Mouse (Mus musculus) adrenal gland, adult 2 months (tissue): ENCODE results near the gene Ergic1. TPM values are rescaled to one million over a fixed set of nuclear protein-coding genes. Genes with fewer than 3 reads are reported as not detected.

Experiments used
- DNase-seq: peaks from one replicate; pipeline ENCODE4 v3.0.0; 2021
- microRNA-seq, 2 experiments: library from miRNA; unstranded; fragments of <30 nt; microRNA quantifications; one replicate each; pipeline ENCODE4 v1.2.0; 2021
- polyA plus RNA-seq: library from polyadenylated mRNA; depleted of rRNA; stranded (reverse); fragments of >200 nt; gene quantifications from 2 replicates; pipeline ENCODE4 v1.2.3, GENCODE M21; 2012; rRNA removed
- total RNA-seq, 2 experiments: library from RNA; stranded (reverse); gene quantifications; 2 replicates each; pipeline ENCODE4 v1.2.3; 2021

The Ergic1 gene
- total and polyA plus RNA-seq, 3 experiments = 156 to 170 (median 166) TPM

- no peak for DNase-seq
Measured at GRCm38 (mm10) chr17:26702621-26703020, 141.3 kb downstream of the Ergic1 start.

- no peak for DNase-seq
Measured at GRCm38 (mm10) chr17:26703671-26704070, 142.4 kb downstream of the Ergic1 start.

GRCm38 (mm10) chr17:26705463-26706359 is 144.4 kb downstream of the Ergic1 start:
- no peak for DNase-seq

Small RNAs within 50 kb of the gene (microRNA-seq; reads per million reads assigned to microRNA genes)
- 0 reads per million in 2 experiments for gene Gm22420

Other genes with a start within 250 kb of the Ergic1 start
- 10 to 100 TPM; 31.7 to 48.5 TPM for gene Neurl1b, start 146.7 kb upstream of the Ergic1 start, total RNA-seq
- 142 and 152 TPM in 2 replicates for gene Neurl1b, start 146.7 kb upstream of the Ergic1 start, polyA plus RNA-seq
- gene Dusp1, start 639 bp downstream of the Ergic1 start, total RNA-seq = 10 to 100 TPM; 33.5 to 67.7 TPM
- 80.9 and 86.9 TPM in 2 replicates for gene Dusp1, start 639 bp downstream of the Ergic1 start, polyA plus RNA-seq
- gene Atp6v0e, start 101.7 kb downstream of the Ergic1 start, total RNA-seq = 100 to 1,000 TPM; 213 to 229 TPM
- 193 and 215 TPM in 2 replicates for gene Atp6v0e, start 101.7 kb downstream of the Ergic1 start, polyA plus RNA-seq
- gene Crebrf, start 154.2 kb downstream of the Ergic1 start, total RNA-seq = 10 to 100 TPM; 66.8 to 75.4 TPM
- gene Crebrf, start 154.2 kb downstream of the Ergic1 start, polyA plus RNA-seq = 1.2 TPM in 2 replicates
- gene Bnip1, start 219.6 kb downstream of the Ergic1 start, total RNA-seq = 10 to 100 TPM; 22.1 to 22.3 TPM
- gene Bnip1, start 219.6 kb downstream of the Ergic1 start, polyA plus RNA-seq = 10.1 and 12.9 TPM in 2 replicates